Mouse (Mus musculus): ENCODE data around the gene Msmo1.

- no peak for TF ChIP-seq CTCF (IDR thresholded peaks at IDR 0.05; ENCODE audit: low read depth, low read length)
- TF ChIP-seq POLR2A (IDR thresholded peaks at IDR 0.05; ENCODE audit: extremely low read depth, insufficient read depth, low read length), result no peak
These were observed 3.3 kb upstream of the Msmo1 start for GRCm38 (mm10) chr8:64736767-64737323.

Measured in liver, adult 2 months (tissue).